Mouse (Mus musculus) C2C12 (cell line): Measurements from ENCODE around the gene Aktip.

ENCODE experiments used
- CEBPB ChIP-seq: IDR thresholded peaks from one replicate; pipeline ENCODE4 v1.6.1; 2011; ENCODE audit warnings: low read depth, mild to moderate bottlenecking, control low read depth, moderate library complexity
- CTCF ChIP-seq: IDR thresholded peaks from one replicate; pipeline ENCODE4 v1.5.1; 2011; ENCODE audit not compliant: control insufficient read depth, insufficient read depth, insufficient read length

DNA sequence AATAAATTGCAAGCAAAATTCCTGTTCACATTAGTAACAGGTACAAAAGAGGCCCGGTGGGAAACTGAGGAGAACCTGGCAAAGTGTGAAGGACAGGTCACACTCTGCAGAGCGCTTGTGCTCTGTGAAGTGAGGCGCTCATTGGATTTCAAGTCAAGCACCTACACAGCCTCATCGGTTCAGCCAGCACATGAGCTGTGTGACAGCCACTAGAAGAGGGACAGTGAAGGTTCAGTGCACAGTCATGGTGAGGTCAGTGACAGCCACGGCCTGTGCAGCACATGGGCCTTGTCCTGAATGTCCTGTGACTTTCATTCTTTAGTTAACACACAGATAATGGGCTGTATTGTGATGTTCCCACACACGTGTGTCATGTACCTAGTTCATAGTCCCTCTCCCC, 6.1 kb upstream of the Aktip start:
- TF ChIP-seq CTCF (no peak), CEBPB (no peak)
